Mouse (Mus musculus) lung, adult 2 months (tissue): Measurements from ENCODE around the gene Smurf1.

Experiments
- CTCF ChIP-seq: fragments of 200-500 bp; IDR thresholded peaks from 2 replicates; pipeline ENCODE4 v1.5.1; 2011; ENCODE audit warnings: mild to moderate bottlenecking, low read length, control low read depth; ENCODE audit not compliant: insufficient read depth
- POLR2A ChIP-seq: fragments of 200-500 bp; IDR thresholded peaks from 2 replicates; pipeline ENCODE4 v1.6.1; 2011; ENCODE audit warnings: low read depth, mild to moderate bottlenecking, control low read depth, low read length, borderline replicate concordance; ENCODE audit errors: extremely low read depth

- TF ChIP-seq CTCF = no peak
- TF ChIP-seq POLR2A = no peak
Observed at GRCm38 (mm10) chr5:144829631-144830030, 136.0 kb downstream of the Smurf1 start.
